Mouse (Mus musculus) liver, embryonic 14.5 days (tissue): ENCODE results near the gene Gm13290. TPM values are rescaled to one million over a fixed set of nuclear protein-coding genes. Genes with fewer than 3 reads are reported as not detected.
A peak's percentile ranks its signal among the peaks of the same experiment; 100 is the strongest.
"Not testable (repeated sequence)": the region's sequence is repeated elsewhere in the genome, so short reads cannot be mapped to it uniquely, and the experiment has no call there.

Experiments used
- ATAC-seq: fragments of 200-750 bp; cut with Nextera tagmentation; 2 replicates; pipeline ENCODE4 v1.8.0; 2017; ENCODE audit warnings: moderate number of reproducible peaks, mild to moderate bottlenecking, moderate library complexity; ENCODE audit not compliant: insufficient read depth
- DNase-seq, 3 experiments: peaks; one replicate each; pipeline ENCODE4 v3.0.0-alpha.2; 2012 to 2013; ENCODE audit warnings: low read depth in 3 of 3, low spot score in 3 of 3
- H3K27ac ChIP-seq: fragments of 300-500 bp; sonication (generic); 2 replicates; pipeline ENCODE4 v1.5.1; 2014; ENCODE audit warnings: moderate library complexity, mild to moderate bottlenecking, control low read depth, inconsistent platforms
- H3K27me3 ChIP-seq: fragments of 300-500 bp; sonication (generic); 2 replicates; pipeline ENCODE4 v1.6.1; 2014; ENCODE audit warnings: mild to moderate bottlenecking, low read length, moderate library complexity; ENCODE audit not compliant: control insufficient read depth, insufficient read depth
- H3K36me3 ChIP-seq: fragments of 300-500 bp; sonication (generic); replicated peaks from 2 replicates; pipeline ENCODE4 v1.6.1; 2014; ENCODE audit warnings: low read depth; ENCODE audit not compliant: control insufficient read depth, insufficient read depth
- H3K4me1 ChIP-seq, 2 experiments: fragments of 200-500 bp in 1 of 2; fragments of 300-500 bp in 1 of 2; sonication (generic) in 1 of 2; replicated peaks; 2 replicates each; pipeline ENCODE4 v1.6.1; 2012 to 2014; ENCODE audit warnings: antibody characterized with exemption in 1 of 2, inconsistent platforms in 1 of 2, low read length in 1 of 2; ENCODE audit not compliant: control insufficient read depth in 2 of 2, insufficient read depth in 2 of 2
- H3K4me2 ChIP-seq: fragments of 300-500 bp; sonication (generic); 2 replicates; pipeline ENCODE4 v1.6.1; 2014; ENCODE audit warnings: low read depth, mild to moderate bottlenecking, control low read depth, moderate library complexity
- H3K4me3 ChIP-seq, 2 experiments: fragments of 200-500 bp in 1 of 2; fragments of 300-500 bp in 1 of 2; sonication (generic) in 1 of 2; 2 replicates each; pipeline ENCODE4 v1.5.1; 2012 to 2014; ENCODE audit warnings: low read depth in 2 of 2, low read length in 2 of 2, mild to moderate bottlenecking in 2 of 2, control low read depth in 1 of 2, inconsistent platforms in 1 of 2, moderate library complexity in 1 of 2; ENCODE audit not compliant: insufficient read depth in 1 of 2
- H3K9ac ChIP-seq: fragments of 300-500 bp; sonication (generic); replicated peaks from 2 replicates; pipeline ENCODE4 v1.6.1; 2014; ENCODE audit warnings: mild to moderate bottlenecking, control low read depth, moderate library complexity
- H3K9me3 ChIP-seq: fragments of 300-500 bp; sonication (generic); 2 replicates; pipeline ENCODE4 v1.6.1; 2016; ENCODE audit warnings: low read length, mixed read lengths; ENCODE audit not compliant: control insufficient read depth
- CTCF ChIP-seq: IDR thresholded peaks from 2 replicates; pipeline ENCODE4 v1.5.1; 2016; ENCODE audit warnings: antibody characterized with exemption, low read depth, control low read depth
- EP300 ChIP-seq: IDR thresholded peaks from 2 replicates; pipeline ENCODE4 v1.6.1; 2016; ENCODE audit warnings: antibody characterized with exemption, low read depth
- WGBS: fragments of 180-500 bp; shearing (Covaris S2); extraction: QIAGEN DNeasy Blood & Tissue Kit; methylation state at CpG from one replicate; pipeline ENCODE4 v1.1.7; 2014; ENCODE audit not compliant: insufficient replicate concordance; 5-methylcytosine and 5-hydroxymethylcytosine counted together
- polyA plus RNA-seq, 2 experiments: library from polyadenylated mRNA; depleted of rRNA in 1 of 2; stranded (reverse) in 1 of 2; unstranded in 1 of 2; fragments of >200 nt; fragmentation: Nextera tagmentation in 1 of 2; extraction: Ambion mirVana in 1 of 2; gene quantifications; 2 replicates each; pipeline versions ENCODE4 v1.2.1 to v1.2.3; 2012 to 2014

Gene Gm13290
- polyA plus RNA-seq, 2 experiments, result not detected

DNA sequence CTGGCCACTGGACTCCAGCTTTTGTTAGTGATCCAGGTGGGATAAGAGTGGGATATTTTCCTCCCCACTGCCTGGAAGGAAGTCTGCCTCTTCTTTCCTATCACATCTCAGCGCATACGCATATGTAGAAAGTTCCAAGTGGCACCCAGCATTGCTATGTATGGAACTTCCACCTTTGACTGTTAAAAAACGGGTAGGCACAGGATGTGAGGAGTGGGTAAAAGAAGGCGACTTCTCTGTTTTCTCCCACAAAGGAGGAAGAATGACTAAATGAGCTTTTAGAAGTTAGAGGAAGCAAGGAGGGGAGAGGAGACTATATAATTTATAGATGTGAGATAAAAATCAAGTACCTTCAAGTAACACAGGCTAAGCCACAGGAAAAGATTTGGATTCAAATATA is 32.2 kb upstream of the Gm13290 start:
- no peaks in the 10 kb centered on the region for H3K36me3 ChIP-seq
- no peaks in the 10 kb centered on the region for H3K4me1 ChIP-seq
- H3K4me3 ChIP-seq, result no peak overlapping the region
- DNase-seq, result no peak
- no peak overlapping the region for H3K9ac ChIP-seq
- H3K4me2 ChIP-seq, result no peak overlapping the region
- no peaks in the 10 kb centered on the region for H3K9me3 ChIP-seq
- no peaks in the 10 kb centered on the region for H3K27me3 ChIP-seq
- TF ChIP-seq EP300, result no peak
- TF ChIP-seq CTCF, result no peak
- ATAC-seq, result no peak
- H3K27ac ChIP-seq, result no peak overlapping the region
- 34% methylated on average over 4 of the region's 4 CpGs for WGBS

DNA sequence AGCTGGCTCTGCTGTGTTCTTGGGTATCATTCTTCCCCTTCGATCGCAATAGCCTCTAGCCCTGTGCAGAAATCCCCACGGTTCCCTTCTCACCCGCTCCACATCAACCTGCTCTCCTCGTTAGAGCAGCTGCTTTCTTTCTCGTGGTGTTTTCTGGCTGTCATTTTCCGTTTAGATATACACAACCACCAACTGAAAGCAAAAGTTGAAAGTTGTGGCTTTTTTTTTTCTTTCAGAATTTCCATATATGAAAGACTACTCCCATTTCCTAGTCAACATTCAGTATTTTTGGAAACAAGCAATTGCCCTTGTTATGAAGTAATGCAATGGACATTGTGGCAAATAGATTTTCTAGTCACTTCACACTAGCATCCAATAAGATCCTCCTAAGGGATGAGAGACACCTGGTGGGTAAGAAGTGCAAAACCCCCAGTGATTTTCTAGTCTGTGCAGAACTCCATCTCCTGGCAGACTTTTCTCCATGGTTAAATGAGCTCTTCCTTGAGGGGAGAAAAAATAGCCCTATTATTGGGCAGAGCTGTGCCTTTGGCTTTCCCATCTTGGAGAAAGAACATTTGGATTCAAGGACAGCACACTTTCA is 30.8 kb upstream of the Gm13290 start:
- Histone ChIP-seq H3K9ac (no peak overlapping the region), H3K4me2 (no peak overlapping the region), H3K4me3 (no peak overlapping the region), H3K4me1 (no peaks in the 10 kb centered on the region), H3K27me3 (no peaks in the 10 kb centered on the region), H3K9me3 (no peaks in the 10 kb centered on the region), H3K36me3 (no peaks in the 10 kb centered on the region), H3K27ac (no peak overlapping the region)
- WGBS, result 53% methylated on average over 7 of the region's 7 CpGs
- TF ChIP-seq EP300 (no peak), CTCF (no peak; the same call in 1 of the 2 replicates)
- ATAC-seq, result no peak
- no peak for DNase-seq

DNA sequence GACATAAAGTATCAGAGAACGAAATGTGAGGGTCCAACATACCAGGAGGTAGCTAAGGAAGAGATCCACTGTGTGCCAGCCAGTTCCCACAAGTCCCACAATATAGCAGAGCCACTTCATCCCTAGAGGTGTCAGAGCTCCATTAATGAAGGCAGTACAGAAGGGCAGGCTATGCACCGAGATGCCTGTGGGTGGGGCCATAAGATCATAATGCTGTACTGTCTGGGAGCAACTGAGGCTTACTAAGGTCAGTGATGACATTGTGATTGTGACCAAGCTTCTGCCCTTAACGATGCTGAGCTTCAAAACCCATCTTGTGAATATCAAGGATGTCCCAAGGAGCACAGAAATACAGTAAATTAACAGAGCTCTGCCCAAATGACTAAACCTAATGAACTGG is 29.4 kb upstream of the Gm13290 start:
- Histone ChIP-seq H3K4me2 (no peak overlapping the region), H3K27me3 (no peaks in the 10 kb centered on the region), H3K4me1 (no peaks in the 10 kb centered on the region), H3K27ac (no peak overlapping the region), H3K36me3 (no peaks in the 10 kb centered on the region), H3K9me3 (no peaks in the 10 kb centered on the region), H3K4me3 (no peak overlapping the region), H3K9ac (no peak overlapping the region)
- whole genome bisulfite sequencing, result 53% methylated on average over 3 of the region's 3 CpGs
- TF ChIP-seq CTCF, result no peak
- no peak for ATAC-seq
- no peak for DNase-seq

DNA sequence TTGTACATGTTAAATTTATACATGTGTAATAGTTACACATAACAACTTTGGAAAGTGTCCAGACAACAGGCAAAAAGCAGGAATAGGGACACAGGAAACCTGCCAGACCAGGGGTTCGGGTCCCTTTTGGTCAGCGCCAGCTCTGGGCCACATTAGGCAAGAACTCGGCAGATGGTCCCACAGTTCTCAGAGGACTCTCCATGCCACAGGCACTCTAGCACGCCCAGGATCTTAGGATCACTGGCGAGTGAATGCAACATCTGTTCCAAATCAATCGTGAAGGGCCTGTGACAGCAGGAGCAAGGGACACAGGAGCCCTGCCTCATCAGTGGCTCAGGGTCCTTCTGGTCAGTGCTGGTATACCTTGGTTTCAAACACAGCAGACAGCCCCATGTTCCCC is 23.7 kb upstream of the Gm13290 start:
- Histone ChIP-seq H3K27ac (no peak overlapping the region), H3K4me2 (no peak overlapping the region), H3K27me3 (no peaks in the 10 kb centered on the region), H3K9me3 (no peaks in the 10 kb centered on the region), H3K4me1 (no peaks in the 10 kb centered on the region), H3K36me3 (no peaks in the 10 kb centered on the region), H3K9ac (no peak overlapping the region), H3K4me3 (no peak overlapping the region)
- TF ChIP-seq EP300 (no peak), CTCF (no peak)
- ATAC-seq, result no peak
- 52% methylated on average over 6 of the region's 6 CpGs for WGBS
- DNase-seq, result no peak

DNA sequence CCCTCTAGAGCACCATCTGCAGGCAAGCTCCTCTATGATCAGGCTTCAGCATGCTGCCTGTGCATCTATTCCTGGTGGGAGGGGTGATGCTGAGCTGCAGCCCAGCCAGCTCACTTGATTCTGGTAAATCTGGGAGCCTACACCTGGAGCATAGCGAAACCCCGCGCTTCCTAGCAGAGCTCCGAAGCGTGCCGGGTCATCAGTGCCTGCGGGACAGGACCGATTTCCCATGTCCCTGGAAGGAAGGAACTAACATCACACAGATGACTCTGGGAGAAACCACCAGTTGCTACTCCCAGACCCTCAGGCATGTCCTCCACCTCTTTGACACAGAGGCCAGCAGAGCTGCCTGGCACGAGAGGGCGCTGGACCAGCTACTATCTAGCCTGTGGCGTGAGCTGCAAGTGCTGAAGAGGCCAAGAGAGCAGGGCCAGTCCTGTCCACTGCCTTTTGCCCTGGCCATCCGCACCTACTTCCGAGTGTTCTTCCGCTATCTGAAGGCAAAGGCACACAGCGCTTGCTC is 18.8 kb upstream of the Gm13290 start, which contains the start of gene Gm13271:
Gm13271 (plus strand) TSS at position 51 of the 523 bp plus-strand sequence.
- WGBS, result 70% methylated on average over 15 of the region's 15 CpGs
- not testable (repeated sequence) for H3K4me3 ChIP-seq, ATAC-seq, H3K9me3 ChIP-seq, H3K9ac ChIP-seq, H3K36me3 ChIP-seq, H3K4me1 ChIP-seq, H3K27ac ChIP-seq, H3K4me2 ChIP-seq, H3K27me3 ChIP-seq, DNase-seq
- TF ChIP-seq CTCF, result peak; percentile 19; the same call in 1 of the 2 replicates

DNA sequence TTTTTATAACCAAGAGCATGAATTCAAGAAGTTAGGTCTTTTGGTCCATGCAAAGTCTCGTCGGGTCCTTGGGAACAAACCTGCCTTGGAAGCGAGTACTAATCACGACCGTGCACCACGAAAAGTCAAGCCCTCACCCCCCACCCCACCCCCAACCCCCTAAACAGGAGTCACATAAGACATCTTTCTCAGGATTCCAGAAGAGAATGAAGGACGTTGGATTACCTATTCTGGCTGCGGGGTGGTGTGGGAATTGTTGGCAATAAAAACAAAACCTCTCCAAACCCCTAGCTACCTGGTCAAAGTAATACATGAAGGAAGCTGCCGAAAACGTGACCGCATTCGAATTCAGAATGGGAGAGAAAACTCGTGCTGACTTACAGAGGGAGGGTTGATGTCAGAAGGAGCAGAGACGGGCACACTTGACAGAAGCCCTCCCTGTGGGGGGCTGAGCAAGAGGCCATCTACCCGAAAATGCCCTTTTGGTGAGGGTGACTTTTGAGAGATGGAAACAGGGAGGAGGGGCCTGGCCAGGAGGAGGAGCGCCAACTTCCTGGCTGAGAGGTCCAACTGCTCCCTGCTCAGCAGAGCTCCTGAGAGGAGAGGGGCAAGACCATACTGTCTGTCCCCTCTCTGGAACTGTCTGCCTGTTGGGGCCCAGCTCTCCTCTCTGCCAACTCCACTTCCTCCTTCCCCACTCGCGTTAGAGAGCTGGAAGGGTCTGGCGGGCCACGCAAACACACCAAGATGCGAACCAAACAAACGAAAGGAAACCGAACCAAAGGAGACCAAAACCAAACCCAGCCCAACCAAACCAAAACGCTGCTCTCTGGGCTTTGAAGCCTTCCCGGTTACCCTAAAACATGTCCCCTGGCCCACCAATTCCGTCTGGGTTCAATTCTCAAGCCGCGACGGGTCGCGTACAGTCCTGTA is 16.8 kb upstream of the Gm13290 start:
- Histone ChIP-seq H3K4me2 (peak overlapping the region; percentile 78), H3K27ac (peak overlapping the region; percentile 77), H3K9ac (peak overlapping the region; percentile 78), H3K4me3 (peak overlapping the region; percentile 60 to 63)
- not testable (repeated sequence) for H3K27me3 ChIP-seq, H3K4me1 ChIP-seq, H3K36me3 ChIP-seq, DNase-seq, ATAC-seq, H3K9me3 ChIP-seq
- 10% methylated on average over 28 of the region's 31 CpGs for WGBS
